Mouse (Mus musculus) MEL (cell line): Measurements from ENCODE around the gene Eftud2. TPM values are rescaled to one million over a fixed set of nuclear protein-coding genes. Genes with fewer than 3 reads are reported as not detected.

Experiments used
- DNase-seq: peaks from one replicate; pipeline ENCODE4 v3.0.0; 2011; ENCODE audit warnings: low read depth, low spot score
- H3K27ac ChIP-seq: 2 replicates; pipeline ENCODE4 v1.5.1; 2012; ENCODE audit warnings: low read depth, mild to moderate bottlenecking, control low read depth, low read length, moderate library complexity; ENCODE audit not compliant: control insufficient read depth
- H3K27me3 ChIP-seq, 2 experiments: fragments of 150-350 bp in 1 of 2; sonication (generic) in 1 of 2; 2 replicates each; pipeline ENCODE4 v1.6.1; 2012; ENCODE audit warnings: low read length in 2 of 2, mild to moderate bottlenecking in 2 of 2, improper control_type of control experiment in 1 of 2, moderate library complexity in 1 of 2; ENCODE audit not compliant: insufficient read depth in 2 of 2, control insufficient read depth in 1 of 2
- H3K36me3 ChIP-seq, 2 experiments: 2 replicates each; pipeline ENCODE4 v1.6.1; 2012 to 2014; ENCODE audit warnings: low read length in 2 of 2, improper control_type of control experiment in 1 of 2, inconsistent platforms in 1 of 2, mild to moderate bottlenecking in 1 of 2; ENCODE audit not compliant: insufficient read depth in 2 of 2, control insufficient read depth in 1 of 2
- H3K4me1 ChIP-seq, 2 experiments: fragments of 150-350 bp in 1 of 2; sonication (generic) in 1 of 2; 2 replicates each; pipeline ENCODE4 v1.6.1; 2012; ENCODE audit warnings: low read length in 2 of 2, improper control_type of control experiment in 1 of 2, mild to moderate bottlenecking in 1 of 2; ENCODE audit not compliant: insufficient read depth in 2 of 2, control insufficient read depth in 1 of 2
- H3K4me3 ChIP-seq, 2 experiments: fragments of 150-350 bp in 1 of 2; sonication (generic) in 1 of 2; 2 replicates each; pipeline ENCODE4 v1.5.1; 2012; ENCODE audit warnings: low read depth in 2 of 2, low read length in 2 of 2, mild to moderate bottlenecking in 2 of 2, moderate library complexity in 2 of 2, control low read depth in 1 of 2, improper control_type of control experiment in 1 of 2; ENCODE audit not compliant: control insufficient read depth in 1 of 2, insufficient read depth in 1 of 2
- H3K79me2 ChIP-seq: 2 replicates; pipeline ENCODE4 v1.6.1; 2012; ENCODE audit warnings: mild to moderate bottlenecking, low read length, moderate library complexity; ENCODE audit not compliant: control insufficient read depth, poor library complexity, insufficient read depth
- H3K9ac ChIP-seq: 2 replicates; pipeline ENCODE4 v1.6.1; 2012; ENCODE audit warnings: low read depth, mild to moderate bottlenecking, control low read depth, low read length, moderate library complexity; ENCODE audit not compliant: control insufficient read depth, poor library complexity, severe bottlenecking
- H3K9me3 ChIP-seq: fragments of 150-350 bp; sonication (generic); replicated peaks from 2 replicates; pipeline ENCODE4 v1.6.1; 2012; ENCODE audit warnings: mild to moderate bottlenecking, low read length, improper control_type of control experiment, moderate library complexity; ENCODE audit not compliant: insufficient read depth
- CHD1 ChIP-seq: IDR thresholded peaks from 2 replicates; pipeline ENCODE4 v1.6.1; 2012; ENCODE audit warnings: low read depth, mild to moderate bottlenecking, inconsistent platforms, low read length, improper control_type of control experiment
- CTCF ChIP-seq, 3 experiments: IDR thresholded peaks in 2 of 3; conservative IDR thresholded peaks in 1 of 3; 2 replicates each; pipeline ENCODE4 v1.5.1; 2011 to 2012; ENCODE audit warnings: low read length in 3 of 3, low read depth in 2 of 3, mild to moderate bottlenecking in 2 of 3, improper control_type of control experiment in 1 of 3, inconsistent platforms in 1 of 3, mixed read lengths in 1 of 3, moderate library complexity in 1 of 3; ENCODE audit not compliant: control insufficient read depth in 1 of 3, insufficient read depth in 1 of 3, poor library complexity in 1 of 3, severe bottlenecking in 1 of 3
- E2F4 ChIP-seq: IDR thresholded peaks from 2 replicates; pipeline ENCODE4 v1.6.1; 2011; ENCODE audit warnings: low read depth, low read length, improper control_type of control experiment, borderline replicate concordance
- ELF1 ChIP-seq: IDR thresholded peaks from 2 replicates; pipeline ENCODE4 v1.6.1; 2014; ENCODE audit warnings: low read depth, mild to moderate bottlenecking, inconsistent platforms, low read length, improper control_type of control experiment, moderate library complexity
- GABPA ChIP-seq: IDR thresholded peaks from 2 replicates; pipeline ENCODE4 v1.6.1; 2012; ENCODE audit warnings: low read depth, mild to moderate bottlenecking, inconsistent platforms, low read length, improper control_type of control experiment, moderate library complexity
- GATA1 ChIP-seq: IDR thresholded peaks from 2 replicates; pipeline ENCODE4 v1.6.1; 2011; ENCODE audit warnings: low read depth, low read length, improper control_type of control experiment
- HCFC1 ChIP-seq: IDR thresholded peaks from 2 replicates; pipeline ENCODE4 v1.6.1; 2012; ENCODE audit warnings: low read depth, mild to moderate bottlenecking, inconsistent platforms, low read length, improper control_type of control experiment, moderate library complexity
- MAFK ChIP-seq: IDR thresholded peaks from 2 replicates; pipeline ENCODE4 v1.6.1; 2011; ENCODE audit warnings: low read depth, mild to moderate bottlenecking, low read length, improper control_type of control experiment, borderline replicate concordance
- MAX ChIP-seq: IDR thresholded peaks from 2 replicates; pipeline ENCODE4 v1.6.1; 2011; ENCODE audit warnings: low read length, improper control_type of control experiment
- MEF2A ChIP-seq: IDR thresholded peaks from 2 replicates; pipeline ENCODE4 v1.6.1; 2014; ENCODE audit warnings: low read depth, mild to moderate bottlenecking, inconsistent platforms, low read length, improper control_type of control experiment; ENCODE audit not compliant: poor library complexity, insufficient replicate concordance, severe bottlenecking; ENCODE audit errors: extremely low read depth
- MXI1 ChIP-seq: IDR thresholded peaks from 2 replicates; pipeline ENCODE4 v1.6.1; 2011; ENCODE audit warnings: mild to moderate bottlenecking, low read depth, low read length, improper control_type of control experiment
- NRF1 ChIP-seq: IDR thresholded peaks from 2 replicates; pipeline ENCODE4 v1.6.1; 2014; ENCODE audit warnings: low read depth, mild to moderate bottlenecking, inconsistent platforms, low read length, improper control_type of control experiment, moderate library complexity; ENCODE audit not compliant: poor library complexity, insufficient read depth, severe bottlenecking
- POLR2A ChIP-seq, 2 experiments: IDR thresholded peaks; 2 replicates each; pipeline ENCODE4 v1.6.1; 2011 to 2012; ENCODE audit warnings: low read length in 2 of 2, mild to moderate bottlenecking in 2 of 2, control low read depth in 1 of 2, improper control_type of control experiment in 1 of 2, low read depth in 1 of 2, moderate library complexity in 1 of 2; ENCODE audit not compliant: control insufficient read depth in 1 of 2, insufficient read depth in 1 of 2, poor library complexity in 1 of 2
- POLR2AphosphoS2 ChIP-seq: IDR thresholded peaks from 2 replicates; pipeline ENCODE4 v1.6.1; 2011; ENCODE audit warnings: low read length, improper control_type of control experiment
- POLR2AphosphoS5 ChIP-seq: IDR thresholded peaks from 2 replicates; pipeline ENCODE4 v1.6.1; 2012; ENCODE audit warnings: low read depth, borderline replicate concordance, mild to moderate bottlenecking, inconsistent platforms, low read length, moderate library complexity, mixed read lengths
- RCOR1 ChIP-seq: IDR thresholded peaks from 2 replicates; pipeline ENCODE4 v1.6.1; 2012; ENCODE audit warnings: low read depth, mild to moderate bottlenecking, inconsistent platforms, low read length, improper control_type of control experiment
- SIN3A ChIP-seq: IDR thresholded peaks from 2 replicates; pipeline ENCODE4 v1.6.1; 2012; ENCODE audit warnings: low read length, improper control_type of control experiment, inconsistent platforms
- TAL1 ChIP-seq: IDR thresholded peaks from 2 replicates; pipeline ENCODE4 v1.6.1; 2012; ENCODE audit warnings: mild to moderate bottlenecking, inconsistent platforms, low read length, moderate library complexity, mixed read lengths
- USF2 ChIP-seq, 2 experiments: IDR thresholded peaks; 2 replicates each; pipeline ENCODE4 v1.6.1; 2011 to 2012; ENCODE audit warnings: improper control_type of control experiment in 2 of 2, low read length in 2 of 2, borderline replicate concordance in 1 of 2, inconsistent platforms in 1 of 2, low read depth in 1 of 2, mild to moderate bottlenecking in 1 of 2; ENCODE audit not compliant: insufficient read depth in 1 of 2
- ZC3H11A ChIP-seq: IDR thresholded peaks from 2 replicates; pipeline ENCODE4 v1.6.1; 2012; ENCODE audit warnings: low read depth, mild to moderate bottlenecking, inconsistent platforms, low read length, improper control_type of control experiment
- ZKSCAN1 ChIP-seq: IDR thresholded peaks from 2 replicates; pipeline ENCODE4 v1.6.1; 2012; ENCODE audit warnings: low read depth, mild to moderate bottlenecking, inconsistent platforms, low read length, improper control_type of control experiment, moderate library complexity
- ZNF384 ChIP-seq: IDR thresholded peaks from 2 replicates; pipeline ENCODE4 v1.6.1; 2012; ENCODE audit warnings: low read depth, mild to moderate bottlenecking, inconsistent platforms, low read length, improper control_type of control experiment
- polyA plus RNA-seq, 2 experiments: library from polyadenylated mRNA; stranded (reverse) in 1 of 2; unstranded in 1 of 2; fragments of >175 nt in 1 of 2; fragments of >200 nt in 1 of 2; gene quantifications; 2 replicates each; pipeline versions ENCODE4 v1.2.1 to v1.2.4; 2012; ENCODE audit warnings: low replicate concordance in 2 of 2, low read depth in 1 of 2; ENCODE audit not compliant: insufficient read length in 2 of 2, insufficient read depth in 1 of 2, missing spikeins in 1 of 2
- total RNA-seq: library from RNA; depleted of rRNA; stranded (reverse); fragments of 300-350 nt; gene quantifications from 2 replicates; pipeline ENCODE4 v1.2.3, GENCODE M21; 2012

Gene Eftud2
- total and polyA plus RNA-seq, 3 experiments = 261 to 1,215 (median 424) TPM

DNA sequence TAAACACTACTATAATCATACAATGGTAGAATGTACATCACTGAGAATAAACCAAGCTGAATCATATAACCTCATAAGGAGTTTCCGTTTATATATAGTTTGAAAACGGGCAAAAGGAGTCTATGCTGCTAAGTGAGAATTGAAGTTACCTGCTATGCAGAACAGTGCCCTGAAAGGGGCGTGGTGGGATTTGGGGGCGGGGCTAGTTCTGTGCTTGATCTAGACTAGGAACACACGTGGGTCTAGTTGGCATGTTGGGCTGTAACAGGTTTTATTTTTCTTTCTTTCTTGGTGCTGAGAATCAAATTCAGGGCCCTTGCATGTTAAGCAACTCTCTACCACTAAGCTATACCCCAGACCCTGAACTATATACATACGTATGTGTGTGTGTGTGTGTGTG is 59.6 kb downstream of the Eftud2 start:
- H3K79me2 ChIP-seq = no peaks in the 10 kb centered on the region
- peaks cover 20 to 31% of the 10 kb centered on the region in 2 experiments for H3K27me3 ChIP-seq
- H3K9ac ChIP-seq = no peak overlapping the region
- H3K36me3 ChIP-seq = no peaks in the 10 kb centered on the region
- DNase-seq = no peak
- H3K4me3 ChIP-seq = no peak overlapping the region
- no peaks in the 10 kb centered on the region for H3K4me1 ChIP-seq
- H3K9me3 ChIP-seq = no peaks in the 10 kb centered on the region
- no peak for TF ChIP-seq USF2 (IDR thresholded peaks at IDR 0.05; ENCODE audit: borderline replicate concordance in 1 of 2, insufficient read depth in 1 of 2, low read depth in 1 of 2, low read length in 2 of 2)
- no peak for TF ChIP-seq NRF1
- no peak for TF ChIP-seq ELF1
- TF ChIP-seq TAL1 = no peak
- no peak for TF ChIP-seq GATA1
- TF ChIP-seq ZC3H11A = no peak
- TF ChIP-seq POLR2AphosphoS2 = no peak
- TF ChIP-seq POLR2AphosphoS5 = no peak
- no peak for TF ChIP-seq E2F4
- TF ChIP-seq ZKSCAN1 = no peak
- TF ChIP-seq RCOR1 = no peak
- no peak for TF ChIP-seq MEF2A
- TF ChIP-seq CHD1 = no peak
- TF ChIP-seq MXI1 = no peak
- TF ChIP-seq SIN3A = no peak
- H3K27ac ChIP-seq = no peak overlapping the region

GRCm38 (mm10) chr11:102820432-102820831 is 60.4 kb downstream of the Eftud2 start:
- TF ChIP-seq HCFC1 (no peak), CTCF (IDR thresholded peaks at IDR 0.05 in 2 of 3, conservative IDR thresholded peaks at IDR 0.05 in 1 of 3; ENCODE audit: control insufficient read depth in 1 of 3, insufficient read depth in 1 of 3, low read depth in 2 of 3, low read length in 3 of 3, poor library complexity in 1 of 3, severe bottlenecking in 1 of 3) (no peak), MEF2A (no peak), ZNF384 (no peak), RCOR1 (no peak), MAX (no peak), NRF1 (no peak), GABPA (no peak), MAFK (no peak), POLR2A (IDR thresholded peaks at IDR 0.05; ENCODE audit: control insufficient read depth in 1 of 2, insufficient read depth in 1 of 2, low read depth in 1 of 2, low read length in 2 of 2, poor library complexity in 1 of 2) (no peak)
- no peaks in the 10 kb centered on the region for H3K36me3 ChIP-seq
- no peak overlapping the region for H3K4me3 ChIP-seq
- no peaks in the 10 kb centered on the region for H3K9me3 ChIP-seq
- H3K27ac ChIP-seq = no peak overlapping the region
- no peak overlapping the region for H3K9ac ChIP-seq
- peaks cover 20 to 27% of the 10 kb centered on the region in 2 experiments for H3K27me3 ChIP-seq
- DNase-seq = no peak
- H3K79me2 ChIP-seq = no peaks in the 10 kb centered on the region
- H3K4me1 ChIP-seq = no peaks in the 10 kb centered on the region
